Mouse (Mus musculus): ENCODE results near the gene Hoxb2.

Gene Hoxb2

DNA sequence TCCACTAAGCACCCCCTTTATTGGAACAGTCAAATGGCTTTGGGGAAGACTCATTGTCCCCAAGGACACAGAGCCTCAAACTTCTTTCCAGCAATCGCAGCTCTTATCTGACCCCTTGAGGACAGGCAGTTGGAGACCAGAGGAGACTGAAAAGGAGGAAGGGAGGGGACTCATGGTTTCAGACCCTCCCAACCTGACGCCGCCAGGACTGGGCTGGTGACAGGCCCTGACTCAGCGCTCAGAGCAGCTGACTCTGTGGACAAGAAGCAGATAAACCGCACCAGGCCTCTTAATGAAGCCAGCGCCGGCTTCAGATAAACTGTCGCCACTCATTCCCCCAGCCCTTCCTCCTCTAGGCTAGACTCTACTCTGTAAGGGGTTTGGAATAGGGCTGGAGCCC lies 49.6 kb downstream of the Hoxb2 start:
- 81% methylated on average over 8 of the region's 8 CpGs for WGBS
